Mouse (Mus musculus) 3T3-L1 (cell line): ENCODE data around the gene Vapa.
"Not testable (repeated sequence)": the region's sequence is repeated elsewhere in the genome, so short reads cannot be mapped to it uniquely, and the experiment has no call there.

Experiments used
- DNase-seq: peaks from one replicate; pipeline ENCODE4 v3.0.0-alpha.2; 2015; ENCODE audit warnings: low read depth, low spot score

The Vapa gene

GRCm38 (mm10) chr17:65564189-65564588, 49.2 kb downstream of the Vapa start:
- no peak for DNase-seq

DNA sequence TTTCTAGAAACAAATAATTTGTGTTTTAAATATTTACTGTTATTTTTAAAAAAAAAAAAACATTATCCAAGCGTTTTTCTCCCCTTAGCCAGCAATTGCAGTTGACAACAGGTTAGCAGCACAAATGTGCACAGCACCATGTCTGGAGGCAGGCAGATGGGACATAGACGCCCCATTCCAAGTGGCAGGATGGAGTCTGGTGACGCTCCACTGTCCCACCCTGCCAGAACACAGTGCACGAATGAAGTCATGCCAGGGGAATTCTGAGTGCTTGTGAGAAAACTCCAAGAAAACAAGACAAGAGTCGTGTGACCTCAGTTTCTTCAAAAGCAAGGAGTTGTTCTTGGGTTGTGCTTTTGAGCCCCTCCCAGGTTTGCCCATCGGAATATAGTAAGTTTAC, 50.0 kb downstream of the Vapa start:
- no peak for DNase-seq

DNA sequence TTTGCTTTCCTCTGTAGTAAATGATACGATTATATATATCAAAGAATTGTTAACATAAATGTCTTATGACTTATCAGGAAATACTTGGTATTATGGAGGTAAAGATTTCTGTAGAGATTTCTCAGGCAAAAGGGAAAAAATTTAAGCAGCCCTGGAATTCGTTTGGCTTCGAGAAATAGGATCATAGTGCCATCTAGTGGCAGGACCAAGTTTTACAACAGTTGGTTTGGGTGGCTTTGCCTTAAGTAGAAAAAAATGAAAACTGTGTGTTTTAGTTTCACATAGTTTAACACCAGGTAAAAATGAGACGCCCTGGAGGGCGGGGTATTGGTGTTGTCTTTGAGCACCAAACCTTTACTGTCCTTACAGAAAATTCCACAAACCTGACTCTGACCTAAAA, 50.6 kb downstream of the Vapa start:
- peak; percentile 92 for DNase-seq

- no peak for DNase-seq
These were observed 51.9 kb downstream of the Vapa start for GRCm38 (mm10) chr17:65561361-65562015.

DNA sequence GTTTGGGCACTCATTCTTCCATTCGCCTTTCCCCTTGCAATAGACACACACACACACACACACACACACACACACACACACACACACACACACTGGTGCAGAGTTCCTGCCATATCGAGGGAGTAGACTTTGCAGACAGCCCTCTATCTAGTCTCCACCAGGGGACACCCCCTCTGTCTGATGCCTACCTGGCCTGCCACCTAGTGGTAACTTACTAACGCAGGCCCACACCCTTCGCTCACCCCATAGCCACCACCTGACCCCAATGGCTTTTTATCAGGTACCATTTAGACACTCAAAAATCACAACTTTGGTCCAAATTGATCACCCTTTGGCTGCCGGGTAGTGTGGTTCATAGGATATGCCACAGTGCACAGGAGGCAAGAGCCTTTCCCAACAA, 54.1 kb downstream of the Vapa start:
- DNase-seq: no peak

DNA sequence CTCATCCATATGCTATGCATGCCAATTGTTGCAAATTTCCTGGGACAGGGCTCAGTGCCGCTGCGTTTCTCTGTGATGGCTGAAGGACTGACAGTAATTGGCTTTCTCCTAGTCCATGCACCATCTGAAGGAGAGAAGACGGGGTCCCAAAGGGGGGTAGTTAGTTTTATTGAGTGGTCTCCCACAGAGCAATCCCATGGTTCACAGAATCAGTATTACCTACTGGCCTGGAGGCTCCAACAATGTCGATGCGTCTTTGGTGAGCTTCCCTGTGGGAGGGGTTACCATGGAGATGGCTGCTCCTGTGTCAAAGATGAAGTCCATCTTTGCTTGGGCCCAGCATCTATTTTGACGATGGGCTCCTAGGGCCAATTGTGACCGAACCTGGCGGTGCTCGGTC, 54.6 kb downstream of the Vapa start:
- DNase-seq: no peak

GRCm38 (mm10) chr17:65558217-65558616, 55.1 kb downstream of the Vapa start:
- peak; percentile 68 for DNase-seq

GRCm38 (mm10) chr17:65557212-65557611, 56.1 kb downstream of the Vapa start:
- no peak for DNase-seq

DNA sequence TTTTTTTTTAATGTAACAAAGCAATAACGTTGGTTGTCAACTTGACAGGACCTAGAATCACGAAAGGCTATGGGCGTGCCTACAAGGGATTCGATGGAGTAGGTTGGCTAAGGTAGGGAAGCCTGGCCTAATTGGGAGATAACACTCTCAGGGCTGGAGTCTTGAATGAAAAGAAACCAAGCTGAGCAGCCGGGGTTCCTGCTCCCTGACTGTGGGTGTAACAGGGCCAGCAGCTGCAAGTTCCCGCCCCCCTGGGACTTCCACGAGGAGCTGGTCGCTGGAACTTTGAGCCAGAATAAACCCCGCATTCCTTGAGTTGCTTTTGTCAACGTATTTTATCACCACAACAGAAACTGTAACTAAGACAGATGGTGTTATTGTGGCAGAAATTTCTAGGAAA, 56.6 kb downstream of the Vapa start:
- no peak for DNase-seq

DNA sequence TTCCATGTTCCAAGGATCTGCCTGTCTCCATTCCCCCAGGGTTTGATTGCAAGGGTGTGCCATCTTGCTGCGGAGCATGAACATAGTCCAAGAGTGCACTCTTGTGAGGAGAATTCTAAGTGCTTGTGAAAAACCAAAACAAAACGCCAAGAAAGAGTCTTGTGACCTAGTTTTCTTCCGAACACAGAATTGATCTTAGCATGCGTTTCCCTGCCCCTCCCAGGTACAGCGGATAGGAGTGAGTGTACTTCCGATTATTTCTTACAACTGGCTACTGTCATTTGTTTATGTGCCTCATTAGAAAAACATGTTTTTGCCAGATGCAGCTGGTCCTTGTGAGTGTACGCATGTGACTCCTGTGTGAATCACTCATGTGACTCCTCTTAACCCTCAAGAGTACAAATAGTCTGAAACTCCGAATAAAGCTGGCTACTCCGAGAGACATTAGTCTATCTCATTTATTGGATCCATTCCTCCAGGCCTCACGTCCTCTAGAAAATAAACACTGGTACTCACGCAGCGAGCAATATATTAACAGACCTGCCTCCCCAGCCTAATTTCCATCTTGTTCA, 60.8 kb downstream of the Vapa start:
- no peak for DNase-seq

DNA sequence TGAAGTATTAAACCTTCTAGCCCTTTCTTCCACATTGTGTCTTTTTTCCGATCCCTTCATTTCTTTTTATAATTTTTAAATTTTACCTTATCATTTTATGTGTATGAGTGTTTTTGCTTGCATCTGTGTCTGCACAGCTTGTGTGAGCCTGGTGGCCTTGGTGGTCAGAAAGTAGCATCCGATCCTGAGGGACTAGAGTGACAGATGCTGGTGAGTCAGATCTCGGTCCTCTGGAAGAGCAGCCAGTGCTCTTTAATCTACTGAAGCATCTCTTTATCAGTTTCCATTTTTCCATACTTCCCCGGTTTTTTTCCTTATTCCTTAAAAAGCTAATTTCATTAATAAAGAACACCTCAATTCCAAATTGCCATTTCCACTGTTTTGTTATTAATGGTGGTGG, 63.0 kb downstream of the Vapa start:
- DNase-seq: no peak

- DNase-seq: no peak
These were observed 64.5 kb downstream of the Vapa start for GRCm38 (mm10) chr17:65548698-65549365.

GRCm38 (mm10) chr17:65546221-65546620, 67.1 kb downstream of the Vapa start:
- DNase-seq: not testable (repeated sequence)

GRCm38 (mm10) chr17:65540441-65541272, 72.7 kb downstream of the Vapa start, which contains the start of gene Tmem232:
Gene Tmem232, minus strand, starts transcription at chr17:65540782.
- DNase-seq: peak; percentile 49

DNA sequence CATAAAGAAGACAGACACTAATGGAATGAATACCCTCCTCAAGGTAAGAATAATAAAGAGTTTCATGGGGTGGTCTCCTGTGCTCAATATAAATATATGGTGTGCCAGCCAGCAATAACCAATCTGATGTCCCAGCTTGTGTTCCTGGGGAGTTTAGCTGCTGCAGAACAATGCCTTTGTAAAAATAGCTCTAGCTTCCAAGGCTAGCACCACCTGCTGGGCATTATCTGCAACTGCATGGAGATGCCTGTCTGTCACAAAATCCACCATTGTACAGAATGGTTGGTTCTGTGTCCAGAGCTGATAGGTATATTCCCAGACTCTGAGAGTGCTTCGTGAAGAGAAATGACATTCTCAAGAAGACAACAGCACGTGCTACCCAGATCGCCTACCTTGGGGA, 77.2 kb downstream of the Vapa start:
- peak; percentile 74 for DNase-seq

- not testable (repeated sequence) for DNase-seq
These were observed 81.0 kb downstream of the Vapa start for GRCm38 (mm10) chr17:65532381-65532780.
